Mouse (Mus musculus) gastrocnemius, postnatal 10 days (tissue): ENCODE data around the gene Bsn. TPM values are rescaled to one million over a fixed set of nuclear protein-coding genes. Genes with fewer than 3 reads are reported as not detected.
A peak's percentile ranks its signal among the peaks of the same experiment; 100 is the strongest.

Experiments used
- DNase-seq: peaks from one replicate; pipeline ENCODE4 v3.0.0; 2021; ENCODE audit warnings: mixed read lengths
- microRNA-seq, 2 experiments: library from miRNA; unstranded; fragments of <30 nt; microRNA quantifications; one replicate each; pipeline ENCODE4 v1.2.0; 2021
- total RNA-seq, 2 experiments: library from RNA; stranded (reverse); gene quantifications; 2 replicates each; pipeline ENCODE4 v1.2.3; 2021

The Bsn gene
- total RNA-seq, 2 experiments from 2014 or later, result 0.47 to 0.54 TPM

GRCm38 (mm10) chr9:108052885-108053664, 137.1 kb downstream of the Bsn start, which contains the start of gene Amigo3:
Gene Amigo3, plus strand, starts transcription at chr9:108053159.
- DNase-seq, result peak; percentile 97

- DNase-seq, result no peak
Observed at GRCm38 (mm10) chr9:108052411-108052810, 137.8 kb downstream of the Bsn start.

- no peak for DNase-seq
Observed at GRCm38 (mm10) chr9:108051931-108052220, 138.3 kb downstream of the Bsn start.

GRCm38 (mm10) chr9:108051184-108051930, 138.8 kb downstream of the Bsn start:
- DNase-seq, result peak; percentile 9

GRCm38 (mm10) chr9:108049561-108050251, 140.5 kb downstream of the Bsn start:
- no peak for DNase-seq

GRCm38 (mm10) chr9:108049016-108049455, 141.1 kb downstream of the Bsn start, which contains the start of gene Gmppb:
Gene Gmppb, plus strand, starts transcription at chr9:108049242.
- peak; percentile 92 for DNase-seq

- DNase-seq, result no peak
Observed at GRCm38 (mm10) chr9:108048566-108048955, 141.6 kb downstream of the Bsn start.

GRCm38 (mm10) chr9:108047601-108048565, 142.3 kb downstream of the Bsn start:
- DNase-seq, result peak; percentile 11

GRCm38 (mm10) chr9:108046582-108046981, 143.6 kb downstream of the Bsn start:
- DNase-seq, result peak; percentile 6

Small RNAs within 50 kb of the gene (microRNA-seq; reads per million reads assigned to microRNA genes)
- 0 reads per million in 2 experiments for gene Gm47303
- 0 reads per million in 2 experiments for gene Mir7088

Other genes with a start within 250 kb of the Bsn start
- gene Traip, start 240.2 kb downstream of the Bsn start, total RNA-seq, result 1 to 10 TPM; 1.6 to 2.2 TPM
- gene Uba7, start 214.9 kb downstream of the Bsn start, total RNA-seq, result 1 to 10 TPM; 4.4 to 6.5 TPM
- under 1 TPM; 0.47 to 0.59 TPM for gene Gm20661, start 207.3 kb downstream of the Bsn start, total RNA-seq
- gene Inka1, start 204.5 kb downstream of the Bsn start, total RNA-seq, result 10 to 100 TPM in 1 of 2 experiments, 1 to 10 TPM in 1; 8.8 to 14.0 TPM
- 1 to 10 TPM in 1 of 2 experiments, under 1 TPM in 1; 0.54 to 1.0 TPM for gene Cdhr4, start 197.9 kb downstream of the Bsn start, total RNA-seq
- not detected for gene Gm20662, start 194.0 kb downstream of the Bsn start, total RNA-seq
- 10 to 100 TPM; 38.9 to 42.9 TPM for gene Ip6k1, start 187.9 kb downstream of the Bsn start, total RNA-seq
- gene Gmppb, start 141.1 kb downstream of the Bsn start, total RNA-seq, result 10 to 100 TPM in 1 of 2 experiments, 1 to 10 TPM in 1; 8.6 to 10.6 TPM
- gene Amigo3, start 137.2 kb downstream of the Bsn start, total RNA-seq, result 1 to 10 TPM; 2.6 to 3.6 TPM
- gene Mst1, start 109.9 kb downstream of the Bsn start, total RNA-seq, result under 1 TPM in 1 of 2 experiments, not detected in 1; 0.11 TPM
- gene Rnf123, start 107.0 kb downstream of the Bsn start, total RNA-seq, result 100 to 1,000 TPM; 153 to 172 TPM
- gene Apeh, start 95.8 kb downstream of the Bsn start, total RNA-seq, result 10 to 100 TPM; 33.9 to 36.6 TPM
- 100 to 1,000 TPM; 286 to 307 TPM for gene Dag1, start 73.6 kb upstream of the Bsn start, total RNA-seq
- 10 to 100 TPM in 1 of 2 experiments, 1 to 10 TPM in 1; 9.2 to 12.8 TPM for gene Nicn1, start 100.0 kb upstream of the Bsn start, total RNA-seq
- 1 to 10 TPM in 1 of 2 experiments, under 1 TPM in 1; 0.82 to 2.4 TPM for gene Amt, start 106.5 kb upstream of the Bsn start, total RNA-seq
- gene Rhoa, start 115.7 kb upstream of the Bsn start, total RNA-seq, result 100 to 1,000 TPM; 211 to 226 TPM
- gene Tcta, start 115.8 kb upstream of the Bsn start, total RNA-seq, result 10 to 100 TPM; 21.7 to 25.0 TPM
- gene Gpx1, start 148.5 kb upstream of the Bsn start, total RNA-seq, result 100 to 1,000 TPM in 1 of 2 experiments, 10 to 100 TPM in 1; 97.1 to 117 TPM
- gene Usp4, start 157.5 kb upstream of the Bsn start, total RNA-seq, result 10 to 100 TPM; 63.4 to 71.6 TPM
- gene 1700102P08Rik, start 202.4 kb upstream of the Bsn start, total RNA-seq, result under 1 TPM; 0.59 to 0.72 TPM
- gene Ccdc36, start 238.1 kb upstream of the Bsn start, total RNA-seq, result under 1 TPM; 0.14 TPM
- gene BC048562, start 246.1 kb upstream of the Bsn start, total RNA-seq, result not detected